Mouse (Mus musculus) stomach, postnatal 0 days (tissue): ENCODE measurements around the gene Gm42669. TPM values are rescaled to one million over a fixed set of nuclear protein-coding genes. Genes with fewer than 3 reads are reported as not detected.

Experiments used
- ATAC-seq: fragments of 200-750 bp; cut with Nextera tagmentation; 2 replicates; pipeline ENCODE4 v1.8.0; 2017; ENCODE audit not compliant: low FRiP score, low TSS enrichment
- DNase-seq: peaks from one replicate; pipeline ENCODE4 v3.0.0-alpha.2; 2016; ENCODE audit warnings: low spot score
- H3K27ac ChIP-seq: fragments of 300-500 bp; sonication (generic); replicated peaks from 2 replicates; pipeline ENCODE4 v1.5.1; 2014; ENCODE audit warnings: mild to moderate bottlenecking, control low read depth
- H3K27me3 ChIP-seq: fragments of 300-500 bp; sonication (generic); 2 replicates; pipeline ENCODE4 v1.6.1; 2014; ENCODE audit warnings: low read length; ENCODE audit not compliant: control insufficient read depth, insufficient read depth
- H3K36me3 ChIP-seq: fragments of 300-500 bp; sonication (generic); 2 replicates; pipeline ENCODE4 v1.6.1; 2014; ENCODE audit warnings: low read length, mixed read lengths; ENCODE audit not compliant: control insufficient read depth, insufficient read depth
- H3K4me1 ChIP-seq: fragments of 300-500 bp; sonication (generic); replicated peaks from 2 replicates; pipeline ENCODE4 v1.6.1; 2014; ENCODE audit warnings: antibody characterized with exemption; ENCODE audit not compliant: control insufficient read depth, insufficient read depth
- H3K4me2 ChIP-seq: fragments of 300-500 bp; sonication (generic); replicated peaks from 2 replicates; pipeline ENCODE4 v1.6.1; 2014; ENCODE audit warnings: low read depth, mild to moderate bottlenecking, control low read depth, moderate library complexity
- H3K4me3 ChIP-seq: fragments of 300-500 bp; sonication (generic); 2 replicates; pipeline ENCODE4 v1.5.1; 2014; ENCODE audit warnings: low read depth, low read length, control low read depth
- H3K9ac ChIP-seq: fragments of 300-500 bp; sonication (generic); 2 replicates; pipeline ENCODE4 v1.6.1; 2014; ENCODE audit warnings: mild to moderate bottlenecking, low read length, control low read depth, mixed read lengths
- H3K9me3 ChIP-seq: fragments of 300-500 bp; sonication (generic); 2 replicates; pipeline ENCODE4 v1.6.1; 2016; ENCODE audit warnings: low read length; ENCODE audit not compliant: control insufficient read depth
- CTCF ChIP-seq: IDR thresholded peaks from 2 replicates; pipeline ENCODE4 v1.5.1; 2016; ENCODE audit warnings: antibody characterized with exemption, low read depth, mild to moderate bottlenecking, moderate library complexity
- EP300 ChIP-seq: optimal IDR thresholded peaks from 2 replicates; pipeline ENCODE3; 2016; ENCODE audit warnings: antibody characterized with exemption
- WGBS: fragments of 180-500 bp; shearing (Covaris S2); extraction: QIAGEN DNeasy Blood & Tissue Kit; methylation state at CpG from one replicate; pipeline ENCODE4 v1.1.7; 2014; 5-methylcytosine and 5-hydroxymethylcytosine counted together
- polyA plus RNA-seq: library from polyadenylated mRNA; unstranded; fragments of >200 nt; fragmentation: Nextera tagmentation; extraction: Ambion mirVana; gene quantifications from 2 replicates; pipeline ENCODE4 v1.2.1, GENCODE M21; 2015

Gm42669 gene
- polyA plus RNA-seq: 0.11 and 0.13 TPM in 2 replicates

DNA sequence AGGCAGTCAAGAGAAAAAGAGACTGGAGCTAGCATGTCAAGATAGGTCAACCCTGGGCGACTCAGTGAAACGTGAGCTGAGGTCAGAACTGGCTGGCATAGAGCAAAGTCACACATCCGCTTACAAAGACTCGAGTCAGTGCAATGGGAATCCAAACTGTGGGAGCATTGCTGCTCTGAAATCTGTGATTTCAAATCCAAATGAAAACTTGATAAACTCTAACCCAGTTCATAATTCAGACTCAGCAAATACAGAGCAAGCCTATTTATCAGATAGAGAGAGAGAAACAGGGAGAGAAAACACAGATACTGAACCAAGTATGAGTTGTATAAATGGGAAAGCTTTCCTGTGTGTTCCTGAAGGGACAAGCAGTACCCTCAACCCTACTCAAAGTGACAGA lies at the start of gene Gm42669:
TSS of gene Gm42669 (plus strand) at position 301 of the 400 bp plus-strand sequence.
- no peak for DNase-seq
- H3K4me3 ChIP-seq: no peak within 1 kb of the TSS
- TF ChIP-seq CTCF: no peak
- no peak for TF ChIP-seq EP300
- no peaks in the 10 kb centered on the region; the same call in 1 of the 2 replicates for H3K36me3 ChIP-seq
- H3K9me3 ChIP-seq: no peaks in the 10 kb centered on the region
- no peak within 1 kb of the TSS for H3K27ac ChIP-seq
- no peaks in the 10 kb centered on the region for H3K4me1 ChIP-seq
- no peak within 1 kb of the TSS for H3K9ac ChIP-seq
- ATAC-seq: no peak
- 69% methylated on average over 4 of the region's 4 CpGs for WGBS
- H3K4me2 ChIP-seq: no peak within 1 kb of the TSS
- no peaks in the 10 kb centered on the region for H3K27me3 ChIP-seq

DNA sequence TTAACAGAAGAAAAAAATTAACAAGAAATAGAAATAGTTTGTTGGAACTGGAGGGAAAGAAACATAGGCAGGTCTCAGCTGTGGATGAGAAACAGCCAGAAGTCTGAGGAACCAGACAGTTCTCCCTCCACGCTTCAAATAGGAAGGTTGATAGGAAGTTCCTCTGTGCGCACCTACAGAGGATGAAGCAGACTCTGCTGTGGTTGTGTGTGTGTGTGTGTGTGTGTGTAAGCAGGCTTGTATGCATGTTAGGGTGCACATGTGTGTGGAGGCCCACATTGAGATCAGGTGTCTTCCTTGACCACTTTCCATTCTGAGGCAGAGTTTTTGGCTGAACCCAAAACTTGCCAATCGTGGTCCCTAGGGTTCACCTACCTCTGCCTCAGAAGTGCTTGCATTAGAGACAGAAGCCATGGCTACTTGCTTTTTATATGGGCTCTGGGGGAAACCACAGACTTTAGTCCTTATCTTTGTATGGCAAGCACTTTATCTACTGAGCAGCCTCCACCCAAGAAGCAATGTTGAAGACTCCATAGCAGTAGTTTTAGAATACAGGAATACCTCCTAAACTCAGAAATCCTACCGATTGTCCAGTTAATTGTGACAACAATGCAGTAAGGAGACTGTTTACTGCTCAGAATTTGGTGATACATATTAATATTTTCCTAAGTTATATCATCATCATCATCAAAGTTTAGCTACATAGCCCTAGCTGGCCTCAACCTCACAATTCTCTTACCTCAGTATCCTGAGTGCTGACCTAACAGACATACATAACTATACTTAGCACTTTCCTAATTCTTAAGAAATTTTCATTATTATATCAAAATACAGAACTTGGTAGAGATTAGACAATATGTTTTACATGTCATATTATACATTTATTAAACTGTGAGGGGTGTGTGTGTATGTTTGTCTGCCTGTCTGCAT lies 45.0 kb upstream of the Gm42669 start:
- no peak for TF ChIP-seq CTCF
- no peak for TF ChIP-seq EP300
- WGBS: 87% methylated on average over 4 of the region's 4 CpGs
- no peak for ATAC-seq

DNA sequence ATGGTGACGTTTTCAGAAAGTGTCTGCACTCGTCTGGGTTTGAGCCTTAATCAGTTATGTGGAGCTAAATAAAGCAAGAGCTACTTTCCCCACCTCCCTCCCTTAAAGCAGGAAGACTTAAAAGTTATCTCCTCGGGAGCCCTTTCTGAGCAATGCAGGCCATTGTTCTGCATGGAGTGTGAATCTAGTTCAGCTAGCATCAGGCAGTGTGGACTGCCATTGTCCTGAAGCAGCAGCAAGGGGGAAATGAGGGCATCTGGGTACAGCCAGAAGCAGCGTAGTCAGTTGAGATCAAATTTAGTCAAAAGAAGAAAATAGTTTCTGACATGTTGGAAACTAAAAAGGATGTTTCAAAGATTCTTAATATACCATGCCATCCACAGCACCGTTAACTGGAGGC lies 40.9 kb upstream of the Gm42669 start:
- no peaks in the 10 kb centered on the region for H3K36me3 ChIP-seq
- DNase-seq (no peak), ATAC-seq (no peak)
- H3K9me3 ChIP-seq: no peaks in the 10 kb centered on the region
- no peaks in the 10 kb centered on the region for H3K4me1 ChIP-seq
- no peak overlapping the region for H3K4me2 ChIP-seq
- H3K27me3 ChIP-seq: no peaks in the 10 kb centered on the region
- H3K4me3 ChIP-seq: no peak overlapping the region
- 55% methylated on average over 5 of the region's 5 CpGs for WGBS
- TF ChIP-seq EP300: no peak
- no peak for TF ChIP-seq CTCF
- H3K9ac ChIP-seq: no peak overlapping the region
- H3K27ac ChIP-seq: no peak overlapping the region

More for the DNA sequence above, 45.0 kb upstream of the Gm42669 start:
- Histone ChIP-seq H3K36me3 (no peaks in the 10 kb centered on the region), H3K27me3 (no peaks in the 10 kb centered on the region), H3K27ac (no peak overlapping the region), H3K4me2 (no peak overlapping the region), H3K9ac (no peak overlapping the region), H3K4me1 (no peaks in the 10 kb centered on the region), H3K9me3 (no peaks in the 10 kb centered on the region), H3K4me3 (no peak overlapping the region)
- DNase-seq: no peak

DNA sequence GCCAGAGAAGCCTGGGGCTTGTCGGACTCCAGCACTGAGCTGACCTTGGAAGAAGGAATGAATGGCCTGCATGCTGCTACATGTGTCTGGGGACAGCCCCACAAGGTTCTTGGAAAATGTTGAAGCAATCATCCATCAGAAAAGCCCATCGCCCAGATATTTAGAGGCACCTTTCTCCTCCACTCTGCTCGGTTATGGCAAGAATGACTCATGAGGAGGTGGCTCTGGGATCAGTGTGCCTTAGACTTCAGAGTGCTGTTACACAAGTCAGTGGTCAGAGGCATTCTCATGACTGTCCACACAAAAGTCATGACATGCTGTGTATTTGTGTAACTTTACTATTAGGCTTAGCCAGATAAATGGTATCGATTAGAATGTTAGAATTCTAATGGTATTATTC lies 40.3 kb upstream of the Gm42669 start:
- Histone ChIP-seq H3K27me3 (no peaks in the 10 kb centered on the region), H3K4me2 (no peak overlapping the region), H3K4me3 (no peak overlapping the region), H3K9me3 (no peaks in the 10 kb centered on the region), H3K36me3 (no peaks in the 10 kb centered on the region), H3K9ac (no peak overlapping the region), H3K27ac (no peak overlapping the region), H3K4me1 (no peaks in the 10 kb centered on the region)
- 78% methylated on average over 4 of the region's 4 CpGs for WGBS
- DNase-seq (no peak), ATAC-seq (no peak)
- TF ChIP-seq CTCF (no peak), EP300 (no peak)

DNA sequence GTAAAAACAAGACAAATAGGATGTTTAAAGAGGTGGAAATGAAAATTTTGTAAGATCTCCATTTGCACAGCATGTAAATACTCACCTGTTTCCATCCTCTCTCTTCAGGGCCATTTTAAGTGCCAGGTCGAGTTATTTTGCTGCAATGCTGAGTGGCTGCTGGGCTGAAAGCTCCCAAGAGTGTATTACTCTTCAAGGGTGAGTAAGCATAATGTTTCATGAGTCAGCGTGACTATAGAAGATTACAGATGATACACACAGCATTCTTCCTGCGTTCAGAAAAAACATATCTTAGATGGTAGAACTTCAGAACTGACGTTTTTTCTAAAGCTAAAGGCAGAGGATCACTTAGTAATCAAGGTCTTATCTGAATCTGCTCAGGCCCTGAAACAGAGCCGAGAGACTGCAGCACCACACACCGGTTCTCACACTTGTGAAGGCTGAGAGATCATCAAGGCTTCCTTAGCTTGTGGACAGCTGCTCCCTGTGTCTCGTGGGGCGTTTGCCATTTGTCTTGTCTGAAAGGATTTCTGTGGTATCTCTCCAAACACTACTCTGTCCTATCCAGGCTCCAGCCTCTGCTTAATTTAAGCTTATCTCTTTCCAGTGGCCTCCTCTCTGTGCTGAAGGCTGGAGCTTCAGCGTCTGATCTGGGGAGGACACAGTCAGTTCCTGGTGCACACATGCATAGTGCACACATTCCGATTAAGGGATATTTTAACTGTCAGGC lies 36.7 kb upstream of the Gm42669 start:
- 71% methylated on average over 10 of the region's 10 CpGs for WGBS
- no peaks in the 10 kb centered on the region for H3K4me1 ChIP-seq
- H3K9ac ChIP-seq: no peak overlapping the region
- no peaks in the 10 kb centered on the region for H3K27me3 ChIP-seq
- no peaks in the 10 kb centered on the region for H3K9me3 ChIP-seq
- DNase-seq: no peak
- ATAC-seq: no peak
- H3K4me2 ChIP-seq: no peak overlapping the region
- no peak overlapping the region for H3K4me3 ChIP-seq
- H3K36me3 ChIP-seq: no peaks in the 10 kb centered on the region
- TF ChIP-seq EP300 (no peak), CTCF (no peak)
- H3K27ac ChIP-seq: no peak overlapping the region

DNA sequence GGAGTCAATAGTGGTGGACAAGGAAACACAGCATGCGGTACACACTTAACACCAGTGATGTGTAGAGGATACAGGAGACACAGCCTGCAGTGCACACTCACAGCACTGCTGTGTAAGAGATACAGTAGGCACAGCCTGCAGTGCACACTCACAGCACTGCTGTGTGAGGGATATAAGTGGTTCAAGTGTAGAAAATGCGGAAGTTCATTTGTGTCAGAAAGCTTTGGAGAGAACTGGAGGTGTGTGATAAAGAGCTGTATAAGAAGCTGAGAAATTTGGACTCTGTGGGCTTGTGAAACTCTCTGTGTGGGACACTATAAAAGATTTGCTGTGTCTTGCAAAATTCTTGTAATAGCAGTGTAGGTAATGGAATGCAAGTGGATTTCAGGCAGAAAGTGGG lies 27.2 kb upstream of the Gm42669 start:
- WGBS: 86% methylated on average over 2 of the region's 2 CpGs
- no peak overlapping the region for H3K4me2 ChIP-seq
- H3K27me3 ChIP-seq: no peaks in the 10 kb centered on the region
- TF ChIP-seq CTCF: no peak
- no peak for TF ChIP-seq EP300
- no peaks in the 10 kb centered on the region for H3K4me1 ChIP-seq
- H3K36me3 ChIP-seq: no peaks in the 10 kb centered on the region
- no peak overlapping the region for H3K9ac ChIP-seq
- DNase-seq (no peak), ATAC-seq (no peak)
- H3K9me3 ChIP-seq: no peaks in the 10 kb centered on the region
- H3K27ac ChIP-seq: no peak overlapping the region
- H3K4me3 ChIP-seq: no peak overlapping the region
